Mouse (Mus musculus) C2C12 (cell line): ENCODE data around the gene Rnf144b.

Experiments used
- CEBPB ChIP-seq: IDR thresholded peaks from one replicate; pipeline ENCODE4 v1.6.1; 2011; ENCODE audit warnings: low read depth, mild to moderate bottlenecking, control low read depth, moderate library complexity
- CTCF ChIP-seq: IDR thresholded peaks from one replicate; pipeline ENCODE4 v1.5.1; 2011; ENCODE audit not compliant: control insufficient read depth, insufficient read depth, insufficient read length
- MAX ChIP-seq: IDR thresholded peaks from one replicate; pipeline ENCODE4 v1.6.1; 2011; ENCODE audit warnings: mild to moderate bottlenecking, control low read depth
- MYOD1 ChIP-seq: IDR thresholded peaks from one replicate; pipeline ENCODE4 v1.6.1; 2011; ENCODE audit warnings: low read depth; ENCODE audit not compliant: control insufficient read depth, insufficient read length
- MYOG ChIP-seq: IDR thresholded peaks from one replicate; pipeline ENCODE4 v1.6.1; 2011; ENCODE audit not compliant: control insufficient read depth, insufficient read length; ENCODE audit errors: extremely low read depth
- USF1 ChIP-seq: IDR thresholded peaks from one replicate; pipeline ENCODE4 v1.6.1; 2011; ENCODE audit warnings: low read depth, mild to moderate bottlenecking, control low read depth, moderate library complexity

DNA sequence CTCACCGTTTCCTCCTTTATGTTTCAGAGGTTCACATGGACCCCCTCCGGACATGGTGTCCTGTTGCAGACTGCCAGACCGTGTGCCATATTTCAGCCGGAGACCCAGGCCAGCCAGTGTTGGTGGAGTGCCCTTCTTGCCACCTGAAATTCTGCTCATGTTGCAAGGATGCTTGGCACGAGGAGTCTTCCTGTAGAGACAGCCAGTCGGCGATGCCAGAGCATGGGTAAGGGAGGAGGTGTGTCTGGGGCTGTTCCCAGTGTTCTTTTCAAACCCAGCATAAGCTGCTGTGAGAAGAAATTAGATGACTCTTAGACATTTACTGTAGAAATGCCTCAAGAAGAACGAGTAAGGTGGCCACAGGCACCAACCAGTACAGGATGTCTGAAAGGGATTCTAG lies 114.9 kb downstream of the Rnf144b start:
- TF ChIP-seq CTCF (no peak), MAX (no peak), CEBPB (no peak), MYOG (no peak), USF1 (no peak), MYOD1 (no peak)
